Mouse (Mus musculus) spleen, postnatal 0 days (tissue): ENCODE data around the gene Catsperg1. TPM values are rescaled to one million over a fixed set of nuclear protein-coding genes. Genes with fewer than 3 reads are reported as not detected.

Experiments
- polyA plus RNA-seq: library from polyadenylated mRNA; unstranded; fragments of >200 nt; fragmentation: Nextera tagmentation; extraction: Ambion mirVana; gene quantifications from 2 replicates; pipeline ENCODE4 v1.2.1, GENCODE M21; 2015

Catsperg1 gene
- 0.46 and 0.59 TPM in 2 replicates for polyA plus RNA-seq

GRCm38 (mm10) chr7:29213675-29214082 is at the start of gene Catsperg1:
Gene Catsperg1 (minus strand): TSS chr7:29214035.

DNA sequence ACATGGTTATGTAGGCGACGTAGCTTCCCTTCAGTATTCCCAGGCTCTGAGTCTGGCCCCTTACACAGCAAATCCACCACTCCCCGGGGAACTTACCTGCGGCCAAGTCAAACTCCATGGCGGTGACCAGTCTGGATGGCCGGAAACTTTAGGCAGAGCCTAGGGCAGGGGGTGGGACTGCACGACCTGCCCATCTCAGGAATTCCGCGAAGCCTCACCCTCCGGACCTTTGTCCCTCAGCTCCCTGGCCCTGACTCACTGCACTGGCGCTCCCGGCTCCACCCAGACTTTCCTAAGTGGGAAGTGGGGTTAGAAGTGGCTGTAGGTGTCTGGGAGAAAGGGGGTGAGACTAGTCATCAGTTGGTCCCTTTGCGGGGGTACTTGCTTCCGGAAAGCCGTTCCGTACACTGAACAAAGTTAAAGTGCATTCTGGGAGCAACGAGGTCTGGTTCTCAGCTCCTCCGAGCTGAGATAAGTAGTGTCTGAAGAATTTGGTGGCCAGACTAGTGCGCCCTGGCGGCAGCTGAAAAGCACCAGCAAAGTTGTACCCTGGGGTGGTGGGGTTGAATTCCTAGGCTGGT is 34.5 kb upstream of the Catsperg1 start, which contains the start of gene 2200002D01Rik:
TSS of gene 2200002D01Rik (minus strand) at position 206 of the 581 bp plus-strand sequence.

DNA sequence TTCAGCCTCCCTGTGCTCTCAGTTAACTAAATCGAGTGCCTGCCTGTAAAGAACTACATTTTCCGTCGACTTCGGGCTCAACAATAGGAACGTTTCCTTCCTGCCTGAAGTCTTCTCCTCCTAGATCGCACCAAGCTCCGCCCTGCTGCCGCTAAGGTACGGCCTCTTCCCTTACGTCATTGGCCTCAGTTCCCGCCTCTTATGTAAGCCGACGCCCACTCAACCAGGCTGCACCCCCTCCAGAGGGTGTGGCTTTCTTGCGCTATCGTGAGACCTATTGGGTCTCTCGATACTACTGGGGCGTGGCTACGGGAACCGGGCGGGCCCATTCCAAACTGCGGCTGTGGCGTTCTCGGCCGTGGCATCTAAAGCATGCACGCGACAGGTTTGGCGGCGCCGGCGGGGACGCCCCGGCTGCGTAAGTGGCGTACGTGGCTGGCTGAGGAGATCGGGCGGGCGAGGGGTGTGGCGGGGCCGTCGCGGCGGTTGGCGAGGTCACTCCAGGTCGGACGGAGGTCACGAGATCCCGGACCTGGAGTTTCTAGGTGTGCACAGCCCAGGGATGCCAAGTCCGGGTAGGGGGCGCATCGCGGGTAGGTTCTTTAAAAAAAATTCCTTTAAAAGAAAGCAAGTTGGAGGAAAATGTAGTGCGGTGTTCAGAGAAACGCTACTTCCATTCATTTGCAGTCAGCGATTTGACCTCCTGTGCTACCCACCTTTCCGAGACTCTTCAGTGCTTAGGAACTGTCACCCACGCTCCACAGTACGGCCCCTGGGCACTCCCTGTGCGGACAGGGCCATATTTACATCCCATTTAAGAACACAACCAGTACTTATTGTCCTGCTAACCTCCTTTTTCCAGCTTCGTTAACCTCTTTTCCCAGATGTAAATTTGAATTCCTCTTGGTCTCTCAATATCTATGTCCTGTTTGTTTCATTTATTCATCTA is 24.5 kb upstream of the Catsperg1 start, which contains the start of gene Yif1b:
TSS of gene Yif1b (plus strand) at position 311 of the 949 bp plus-strand sequence.

GRCm38 (mm10) chr7:29232247-29233013 is 18.6 kb upstream of the Catsperg1 start, which contains the start of gene Kcnk6:
Gene Kcnk6 (minus strand): TSS chr7:29232515.

DNA sequence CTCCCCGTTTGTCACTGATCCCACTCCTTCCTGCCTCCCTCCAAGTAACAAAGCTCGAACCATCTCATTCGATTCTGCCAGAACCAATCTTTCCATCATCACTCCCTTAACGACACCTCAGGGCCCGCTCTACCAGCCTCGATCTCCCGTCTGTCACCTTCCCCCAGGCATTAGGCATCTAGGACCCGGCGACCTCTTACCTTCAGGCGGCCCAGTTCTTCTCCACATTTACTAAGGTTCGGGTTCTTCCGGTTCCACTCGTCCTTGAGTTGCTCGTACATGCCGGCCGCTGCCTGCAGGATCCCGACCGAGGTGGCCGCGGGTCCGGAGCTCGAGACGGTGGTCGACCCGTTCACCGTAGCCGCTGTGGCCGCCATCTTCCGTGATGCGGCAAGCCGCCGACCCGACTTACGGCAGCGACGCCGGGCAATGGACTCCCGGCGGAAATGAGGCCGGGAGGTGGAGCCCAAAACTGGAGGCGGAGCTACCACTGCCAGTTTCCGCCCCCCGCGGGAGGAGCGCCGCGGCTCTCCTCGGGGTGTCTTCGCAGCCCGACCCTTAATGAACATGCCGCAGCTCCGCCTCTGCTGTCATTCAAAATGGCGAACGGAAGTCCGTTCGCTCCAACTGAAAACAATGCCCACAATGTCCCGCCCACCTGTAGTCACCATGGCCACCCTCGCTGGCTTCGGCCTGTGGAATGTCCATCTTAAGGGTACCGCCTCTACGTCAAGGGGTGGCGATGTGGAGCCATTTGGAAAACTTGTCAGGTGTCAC is 33.6 kb downstream of the Catsperg1 start, which contains the start of gene Psmd8:
TSS of gene Psmd8 (minus strand) at position 625 of the 777 bp plus-strand sequence.

DNA sequence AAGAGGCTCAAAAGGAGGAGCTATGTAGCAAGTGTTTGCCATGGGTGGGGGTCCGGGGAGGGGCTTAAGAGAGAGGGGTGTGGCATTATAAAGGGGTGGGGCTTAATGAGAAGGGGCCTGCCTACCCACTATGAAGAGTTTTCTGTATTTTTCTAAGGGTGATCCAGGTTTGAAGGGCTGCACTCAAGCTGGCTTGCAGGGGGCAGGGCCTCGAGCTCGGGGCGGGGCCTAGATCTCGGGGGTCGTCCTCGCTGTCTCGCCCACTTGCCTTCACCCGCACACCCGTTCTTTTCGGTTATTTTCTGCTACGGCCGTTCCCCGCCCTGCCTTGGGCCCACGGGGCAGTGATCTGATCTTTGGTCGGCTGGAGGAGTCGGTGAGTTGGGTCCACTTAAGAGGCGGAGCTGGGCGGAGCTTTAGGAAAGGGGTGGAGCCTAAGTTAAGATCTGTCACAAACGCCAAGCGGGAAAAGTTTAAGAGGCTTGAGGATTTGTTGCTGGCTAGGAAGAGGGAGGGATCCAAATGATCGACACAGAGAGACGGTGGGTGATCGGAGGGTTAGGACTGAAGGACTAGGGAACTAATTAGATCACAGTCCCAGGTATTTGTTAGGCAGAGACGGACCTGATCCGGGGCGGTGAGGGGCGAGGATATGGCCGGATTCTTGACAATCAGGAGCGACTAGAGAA is 43.6 kb downstream of the Catsperg1 start, which contains the start of the genes Ggn and Spred3:
TSS of gene Ggn (plus strand) at position 145 of the 689 bp plus-strand sequence.
TSS of gene Spred3 (minus strand) at position 346 of the 689 bp plus-strand sequence.

DNA sequence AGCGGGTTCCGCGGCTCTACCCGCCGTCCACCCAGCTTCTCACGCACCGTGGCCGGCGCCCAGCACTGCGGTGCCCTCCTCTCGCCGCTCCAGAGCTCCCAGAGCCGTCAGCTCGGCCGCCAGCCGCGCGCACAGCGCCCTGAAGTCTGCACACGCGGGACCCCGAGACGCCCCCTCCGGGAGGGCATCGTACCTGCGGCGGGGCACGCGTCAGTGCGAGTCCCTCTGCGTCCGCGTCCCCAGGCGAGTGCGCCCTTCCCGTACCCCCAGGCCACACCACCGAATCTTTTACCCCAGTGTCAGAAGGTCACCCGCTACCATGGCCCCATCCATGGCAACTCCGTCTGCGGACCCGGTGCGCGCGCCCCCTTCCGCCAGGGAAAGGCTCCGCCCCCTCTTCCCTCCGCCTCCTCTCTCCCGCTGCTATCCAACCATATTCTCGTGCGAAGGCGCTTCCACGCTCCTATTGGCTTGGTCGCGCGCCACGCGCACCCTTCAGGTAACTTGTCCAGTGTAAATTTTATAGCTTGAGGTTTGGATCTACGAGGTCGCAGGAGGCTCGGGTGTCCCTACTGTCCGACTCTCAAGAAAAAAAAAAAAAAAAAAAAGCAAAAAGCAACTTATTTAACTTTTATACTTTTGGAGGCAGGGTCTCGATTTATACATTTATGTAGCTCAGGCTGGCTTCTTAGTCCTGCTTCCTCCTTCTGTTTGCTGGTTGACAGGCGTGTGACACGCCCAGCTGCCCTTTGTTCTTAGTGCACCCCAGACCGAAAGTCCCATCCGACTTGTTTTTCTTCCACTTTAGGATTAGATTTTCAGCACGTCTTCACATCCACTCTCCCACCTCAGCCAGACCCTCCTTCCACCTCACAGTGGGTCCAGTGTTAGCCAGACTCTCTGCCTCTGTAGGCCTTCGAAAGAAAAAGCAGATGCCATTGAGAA is 57.7 kb downstream of the Catsperg1 start, which contains the start of gene Fam98c:
TSS of gene Fam98c (minus strand) at position 397 of the 945 bp plus-strand sequence.

DNA sequence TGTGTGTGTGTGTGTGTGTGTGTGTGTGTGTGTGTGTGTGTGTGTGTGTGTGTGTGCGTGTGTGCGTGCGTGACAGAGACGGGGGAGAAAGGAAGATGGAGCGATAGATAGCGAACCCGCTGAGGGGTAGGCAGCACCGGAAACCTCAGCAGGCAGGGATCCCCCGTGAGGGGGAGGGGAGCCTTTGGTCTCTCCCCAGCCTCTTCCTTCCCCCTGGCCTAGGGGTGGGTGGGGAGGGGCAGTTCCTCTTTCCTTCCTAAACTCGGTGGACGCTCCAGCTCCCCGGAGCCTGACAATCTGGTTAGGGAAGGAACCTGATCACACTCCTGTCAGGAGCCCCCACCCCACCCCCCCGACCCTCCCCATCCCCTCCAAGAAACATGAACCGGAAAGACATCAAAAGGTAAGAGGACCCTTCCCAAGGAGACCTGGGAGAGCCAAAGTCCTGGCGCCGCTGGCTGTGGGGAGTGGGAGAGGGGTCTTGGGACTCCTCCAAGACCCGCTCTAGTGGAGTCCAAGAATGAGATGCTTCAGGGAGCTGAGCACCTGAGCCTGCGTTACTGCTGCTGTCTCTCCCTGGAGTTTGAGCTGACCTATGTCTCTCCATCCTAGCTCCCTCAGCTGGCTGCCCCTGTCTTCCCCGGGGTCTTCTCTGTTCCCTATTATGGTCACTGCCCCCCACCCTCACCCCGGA is 79.0 kb downstream of the Catsperg1 start, which contains the start of gene Rasgrp4:
TSS of gene Rasgrp4 (plus strand) at position 159 of the 694 bp plus-strand sequence.

Other genes starting within 250 kb of the Catsperg1 start
- gene Eif3k, start 232.2 kb downstream of the Catsperg1 start, polyA plus RNA-seq: 346 and 382 TPM in 2 replicates
- 50.9 and 57.2 TPM in 2 replicates for gene Map4k1, start 232.0 kb downstream of the Catsperg1 start, polyA plus RNA-seq
- gene Ryr1, start 88.9 kb downstream of the Catsperg1 start, polyA plus RNA-seq: 0.17 and 0.24 TPM in 2 replicates
- 8.2 and 8.8 TPM in 2 replicates for gene Rasgrp4, start 79.2 kb downstream of the Catsperg1 start, polyA plus RNA-seq
- 16.5 and 20.1 TPM in 2 replicates for gene Fam98c, start 57.8 kb downstream of the Catsperg1 start, polyA plus RNA-seq
- 0.23 TPM in 2 replicates for gene Ggn, start 43.8 kb downstream of the Catsperg1 start, polyA plus RNA-seq
- 0.54 and 0.76 TPM in 2 replicates for gene Spred3, start 43.6 kb downstream of the Catsperg1 start, polyA plus RNA-seq
- 157 and 158 TPM in 2 replicates for gene Psmd8, start 33.3 kb downstream of the Catsperg1 start, polyA plus RNA-seq
- 1.5 and 1.7 TPM in 2 replicates for gene Kcnk6, start 18.5 kb upstream of the Catsperg1 start, polyA plus RNA-seq
- gene Yif1b, start 24.3 kb upstream of the Catsperg1 start, polyA plus RNA-seq: 47.2 and 53.1 TPM in 2 replicates
- gene 2200002D01Rik, start 34.4 kb upstream of the Catsperg1 start, polyA plus RNA-seq: 2.2 and 2.3 TPM in 2 replicates
- gene Spint2, start 67.9 kb upstream of the Catsperg1 start, polyA plus RNA-seq: 40.8 and 44.8 TPM in 2 replicates
- gene Ppp1r14a, start 75.3 kb upstream of the Catsperg1 start, polyA plus RNA-seq: 27.1 and 27.3 TPM in 2 replicates
- 0.81 and 1.8 TPM in 2 replicates for gene Dpf1, start 89.9 kb upstream of the Catsperg1 start, polyA plus RNA-seq